Mouse (Mus musculus) C2C12 (cell line): ENCODE measurements around the gene Bsdc1.
"Not testable (repeated sequence)": the region's sequence is repeated elsewhere in the genome, so short reads cannot be mapped to it uniquely, and the experiment has no call there.

Source experiments
- CTCF ChIP-seq: IDR thresholded peaks from one replicate; pipeline ENCODE4 v1.5.1; 2011; ENCODE audit not compliant: control insufficient read depth, insufficient read depth, insufficient read length
- USF1 ChIP-seq: IDR thresholded peaks from one replicate; pipeline ENCODE4 v1.6.1; 2011; ENCODE audit warnings: low read depth, mild to moderate bottlenecking, control low read depth, moderate library complexity

DNA sequence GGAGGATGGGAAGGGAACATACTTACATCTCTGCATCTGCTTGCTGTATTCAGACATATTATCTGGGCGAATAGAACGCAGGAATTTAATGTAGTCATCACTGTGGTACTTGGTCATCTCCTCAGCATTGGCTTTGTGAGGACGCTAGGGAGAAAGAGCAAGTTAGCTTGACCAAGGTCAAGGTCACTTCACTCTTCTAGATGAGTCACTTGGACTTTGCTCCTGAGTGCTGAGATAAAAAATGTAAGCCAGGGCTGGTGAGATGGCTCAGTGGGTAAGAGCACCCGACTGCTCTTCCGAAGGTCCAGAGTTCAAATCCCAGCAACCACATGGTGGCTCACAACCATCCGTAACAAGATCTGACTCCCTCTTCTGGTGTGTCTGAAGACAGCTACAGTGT is 67.5 kb downstream of the Bsdc1 start:
- not testable (repeated sequence) for TF ChIP-seq CTCF, USF1
